Mouse (Mus musculus): ENCODE data around the gene Grid1.

- TF ChIP-seq CTCF (IDR thresholded peaks at IDR 0.05; ENCODE audit: borderline replicate concordance, insufficient read depth, low read length): no peak
- no peak for TF ChIP-seq POLR2A (IDR thresholded peaks at IDR 0.05; ENCODE audit: low read depth, low read length)
Measured at GRCm38 (mm10) chr14:35358136-35358821, 538.4 kb downstream of the Grid1 start.

All from embryonic fibroblast, embryonic 13.5 days (primary cell).